Mouse (Mus musculus) heart, postnatal 0 days (tissue): ENCODE results near the gene Pdgfc. TPM values are rescaled to one million over a fixed set of nuclear protein-coding genes. Genes with fewer than 3 reads are reported as not detected.

Source experiments
- ATAC-seq: fragments of 200-750 bp; cut with Nextera tagmentation; 2 replicates; pipeline ENCODE4 v1.8.0; 2017; ENCODE audit warnings: low read depth, moderate number of reproducible peaks, moderate library complexity; ENCODE audit not compliant: insufficient read depth
- DNase-seq: peaks from one replicate; pipeline ENCODE4 v3.0.0-alpha.2; 2016; ENCODE audit warnings: low spot score
- H3K27ac ChIP-seq: fragments of 300-500 bp; sonication (generic); 2 replicates; pipeline ENCODE4 v1.5.1; 2014; ENCODE audit warnings: low read depth, mild to moderate bottlenecking
- H3K27me3 ChIP-seq: fragments of 300-500 bp; sonication (generic); 2 replicates; pipeline ENCODE4 v1.6.1; 2014; ENCODE audit warnings: low read length, mixed read lengths; ENCODE audit not compliant: control insufficient read depth, insufficient read depth
- H3K36me3 ChIP-seq: fragments of 300-500 bp; sonication (generic); replicated peaks from 2 replicates; pipeline ENCODE4 v1.6.1; 2014; ENCODE audit warnings: low read length, mixed read lengths; ENCODE audit not compliant: control insufficient read depth, insufficient read depth
- H3K4me1 ChIP-seq: fragments of 300-500 bp; sonication (generic); 2 replicates; pipeline ENCODE4 v1.6.1; 2014; ENCODE audit warnings: antibody characterized with exemption; ENCODE audit not compliant: control insufficient read depth, insufficient read depth
- H3K4me2 ChIP-seq: fragments of 300-500 bp; sonication (generic); 2 replicates; pipeline ENCODE4 v1.6.1; 2014; ENCODE audit warnings: low read depth, mild to moderate bottlenecking, low read length, moderate library complexity
- H3K4me3 ChIP-seq: fragments of 300-500 bp; sonication (generic); 2 replicates; pipeline ENCODE4 v1.5.1; 2014; ENCODE audit warnings: low read depth, low read length
- H3K9ac ChIP-seq: fragments of 300-500 bp; sonication (generic); replicated peaks from 2 replicates; pipeline ENCODE4 v1.6.1; 2014; ENCODE audit warnings: low read depth, low read length, mixed read lengths
- H3K9me3 ChIP-seq: fragments of 300-500 bp; sonication (generic); replicated peaks from 2 replicates; pipeline ENCODE4 v1.6.1; 2016; ENCODE audit warnings: low read length; ENCODE audit not compliant: control insufficient read depth
- CTCF ChIP-seq: IDR thresholded peaks from 2 replicates; pipeline ENCODE4 v1.5.1; 2016; ENCODE audit warnings: antibody characterized with exemption, control low read depth, low read depth
- EP300 ChIP-seq: IDR thresholded peaks from 2 replicates; pipeline ENCODE4 v1.6.1; 2016; ENCODE audit warnings: antibody characterized with exemption, low read depth
- WGBS: fragments of 180-500 bp; shearing (Covaris S2); extraction: QIAGEN DNeasy Blood & Tissue Kit; methylation state at CpG from one replicate; pipeline ENCODE4 v1.1.7; 2014; 5-methylcytosine and 5-hydroxymethylcytosine counted together
- polyA plus RNA-seq: library from polyadenylated mRNA; unstranded; fragments of >200 nt; fragmentation: Nextera tagmentation; extraction: Ambion mirVana; gene quantifications from 2 replicates; pipeline ENCODE4 v1.2.1, GENCODE M21; 2015
- total RNA-seq: library from RNA; depleted of rRNA; stranded (reverse); fragments of >200 nt; gene quantifications from 2 replicates; pipeline ENCODE4 v1.2.3, GENCODE M21; 2014; ENCODE audit warnings: low replicate concordance

Gene Pdgfc
- total and polyA plus RNA-seq, 2 experiments from 2014 or later, result 1.7 to 4.1 TPM

DNA sequence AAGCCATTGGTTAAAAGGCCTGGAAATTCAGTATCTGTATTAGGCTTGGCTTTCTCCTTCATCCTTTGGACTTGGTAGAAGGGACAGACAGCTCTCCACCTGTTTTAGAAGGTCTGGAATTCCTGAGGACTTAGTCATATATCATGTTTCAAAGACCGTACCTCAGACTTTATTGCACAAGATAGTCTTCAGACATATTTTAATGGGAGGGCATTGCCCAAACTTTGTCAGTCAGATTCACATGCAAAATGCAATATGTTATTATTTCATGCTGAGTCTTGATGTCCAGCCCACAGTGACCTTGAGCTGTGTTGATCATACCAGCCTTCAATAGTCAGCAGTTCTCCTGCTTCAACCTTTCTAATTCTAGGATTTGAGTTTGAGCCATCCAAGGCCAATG, 64.9 kb downstream of the Pdgfc start:
- H3K4me2 ChIP-seq, result no peak overlapping the region
- no peak overlapping the region for H3K4me3 ChIP-seq
- H3K27ac ChIP-seq, result no peak overlapping the region
- H3K9me3 ChIP-seq, result no peaks in the 10 kb centered on the region
- peaks cover 6% of the 10 kb centered on the region; the same call in 1 of the 2 replicates for H3K4me1 ChIP-seq
- H3K36me3 ChIP-seq, result no peaks in the 10 kb centered on the region
- 85% methylated on average over 1 of the region's 1 CpGs for WGBS
- TF ChIP-seq CTCF (no peak), EP300 (no peak)
- ATAC-seq (no peak), DNase-seq (no peak)
- H3K27me3 ChIP-seq, result no peaks in the 10 kb centered on the region
- H3K9ac ChIP-seq, result no peak overlapping the region

DNA sequence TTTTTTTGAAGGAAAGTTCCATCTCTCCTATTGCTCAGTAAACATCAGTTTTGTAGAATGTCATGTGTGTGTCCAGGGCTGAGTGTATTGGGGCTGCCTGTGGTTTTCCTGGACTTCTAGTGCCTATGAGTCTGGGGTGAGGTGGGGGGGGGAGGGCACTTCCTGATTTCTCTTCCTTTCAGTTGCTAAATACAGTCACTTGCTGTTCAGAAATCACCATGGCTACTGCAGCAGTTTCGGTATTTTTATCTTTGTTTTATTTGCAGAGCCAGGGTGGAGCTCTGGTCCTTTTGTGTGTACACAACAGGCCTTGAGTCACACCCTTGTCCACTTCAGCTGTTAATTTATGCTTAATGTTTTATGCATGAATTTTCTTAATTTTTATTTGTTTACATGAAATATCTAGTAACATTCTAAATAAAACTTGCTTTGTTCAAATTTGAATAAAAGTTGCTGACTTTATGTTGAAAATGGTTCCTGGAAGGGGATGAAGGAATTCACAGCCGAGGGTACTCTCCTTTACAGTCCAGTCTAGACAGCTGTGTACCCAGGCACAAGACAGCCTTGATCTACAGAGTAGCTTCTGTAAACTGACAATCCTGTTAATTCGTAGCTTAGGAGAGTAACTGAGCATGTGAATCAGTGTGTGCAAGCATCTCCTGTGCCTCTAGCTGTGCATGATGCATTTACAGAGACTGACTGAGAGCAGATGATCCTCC, 66.1 kb downstream of the Pdgfc start:
- no peak overlapping the region for H3K9ac ChIP-seq
- DNase-seq (no peak), ATAC-seq (no peak)
- no peak overlapping the region for H3K4me3 ChIP-seq
- H3K4me2 ChIP-seq, result no peak overlapping the region
- no peaks in the 10 kb centered on the region for H3K36me3 ChIP-seq
- no peaks in the 10 kb centered on the region for H3K27me3 ChIP-seq
- no peak for TF ChIP-seq EP300
- TF ChIP-seq CTCF, result no peak
- H3K4me1 ChIP-seq, result peaks cover 6% of the 10 kb centered on the region; the same call in 1 of the 2 replicates
- no peak overlapping the region for H3K27ac ChIP-seq
- H3K9me3 ChIP-seq, result no peaks in the 10 kb centered on the region
- 37% methylated on average over 3 of the region's 3 CpGs for WGBS

GRCm38 (mm10) chr3:81102877-81103420, 66.7 kb downstream of the Pdgfc start:
- Histone ChIP-seq H3K9me3 (no peaks in the 10 kb centered on the region), H3K27me3 (no peaks in the 10 kb centered on the region), H3K9ac (no peak overlapping the region), H3K4me2 (no peak overlapping the region), H3K4me3 (no peak overlapping the region), H3K27ac (no peak overlapping the region), H3K36me3 (no peaks in the 10 kb centered on the region), H3K4me1 (peaks cover 6% of the 10 kb centered on the region; the same call in 1 of the 2 replicates)
- TF ChIP-seq CTCF, result no peak
- no peak for DNase-seq
- 82% methylated on average over 5 of the region's 5 CpGs for WGBS
- ATAC-seq, result no peak

DNA sequence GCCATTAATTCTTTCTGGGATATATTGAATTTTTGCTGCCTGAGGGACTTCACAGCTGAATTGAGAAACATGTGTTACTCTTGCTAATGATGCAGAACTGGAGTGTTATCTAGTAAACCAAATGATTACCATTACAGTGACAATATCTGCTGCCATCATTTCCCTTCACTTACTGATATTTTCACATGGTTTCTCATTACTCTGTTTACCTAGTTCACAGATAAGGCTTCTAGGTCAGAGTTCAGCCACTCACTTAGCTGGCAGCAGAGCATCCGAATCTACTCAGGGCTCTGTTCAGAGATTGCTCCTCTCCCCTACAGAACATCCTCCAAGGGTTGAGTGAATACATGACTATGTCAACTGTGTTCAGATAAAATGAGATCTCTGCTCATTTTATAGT, 71.3 kb downstream of the Pdgfc start:
- no peaks in the 10 kb centered on the region for H3K9me3 ChIP-seq
- ATAC-seq (no peak), DNase-seq (no peak)
- H3K4me1 ChIP-seq, result 0 out of 2 replicates have a peak, but pooled peaks cover under 1% of the 10 kb centered on the region
- 46% methylated on average over 1 of the region's 1 CpGs for WGBS
- H3K27ac ChIP-seq, result no peak overlapping the region
- no peak overlapping the region for H3K4me2 ChIP-seq
- H3K27me3 ChIP-seq, result no peaks in the 10 kb centered on the region
- no peak overlapping the region for H3K4me3 ChIP-seq
- TF ChIP-seq CTCF (no peak), EP300 (no peak)
- H3K9ac ChIP-seq, result no peak overlapping the region
- no peaks in the 10 kb centered on the region for H3K36me3 ChIP-seq

DNA sequence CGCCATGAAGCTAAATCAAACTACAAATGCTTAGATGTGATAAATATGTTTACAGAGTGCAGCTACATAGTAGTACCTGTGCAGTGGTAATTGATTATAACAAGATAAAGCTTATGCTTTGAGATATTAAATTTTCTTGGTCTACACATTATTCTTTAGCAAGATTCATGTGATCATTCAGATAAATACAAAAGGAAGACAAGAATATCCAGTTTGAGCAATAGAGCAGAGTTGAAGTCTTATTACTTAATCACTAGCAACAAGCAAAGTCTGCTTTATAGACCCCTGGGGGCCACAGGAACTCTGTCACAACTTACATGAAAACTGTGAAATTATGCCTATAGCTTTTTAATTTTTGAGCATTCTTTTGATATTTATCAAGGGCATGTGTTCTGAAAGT, 74.8 kb downstream of the Pdgfc start:
- TF ChIP-seq CTCF (no peak), EP300 (no peak)
- H3K9me3 ChIP-seq, result no peaks in the 10 kb centered on the region
- DNase-seq, result no peak
- no peaks in the 10 kb centered on the region for H3K4me1 ChIP-seq
- no peaks in the 10 kb centered on the region for H3K27me3 ChIP-seq
- no peak overlapping the region for H3K4me3 ChIP-seq
- H3K9ac ChIP-seq, result no peak overlapping the region
- WGBS, result 65% methylated on average over 1 of the region's 1 CpGs
- no peak overlapping the region for H3K27ac ChIP-seq
- no peak for ATAC-seq
- H3K36me3 ChIP-seq, result no peaks in the 10 kb centered on the region
- H3K4me2 ChIP-seq, result no peak overlapping the region

- no peaks in the 10 kb centered on the region for H3K36me3 ChIP-seq
Observed at GRCm38 (mm10) chr3:81112892-81113291, 76.7 kb downstream of the Pdgfc start.

More at GRCm38 (mm10) chr3:81112892-81113291, 76.7 kb downstream of the Pdgfc start:
- H3K27me3 ChIP-seq, result no peaks in the 10 kb centered on the region
- ATAC-seq, result no peak
- no peak overlapping the region for H3K4me3 ChIP-seq
- WGBS, result 91% methylated on average over 3 of the region's 3 CpGs
- H3K27ac ChIP-seq, result no peak overlapping the region
- no peak for DNase-seq
- no peak for TF ChIP-seq EP300
- H3K4me2 ChIP-seq, result no peak overlapping the region
- H3K9ac ChIP-seq, result no peak overlapping the region
- H3K4me1 ChIP-seq, result no peaks in the 10 kb centered on the region
- no peaks in the 10 kb centered on the region for H3K9me3 ChIP-seq
